Mouse (Mus musculus) MEL-GATA-1-ER (cell line): Measurements from ENCODE around the gene Slc22a18.
"Not testable (repeated sequence)": the region's sequence is repeated elsewhere in the genome, so short reads cannot be mapped to it uniquely, and the experiment has no call there.

Experiments
- DNase-seq: peaks from one replicate; pipeline ENCODE4 v3.0.0-alpha.2; 2012; ENCODE audit warnings: low read depth; ENCODE audit errors: extremely low read depth

The Slc22a18 gene

GRCm38 (mm10) chr7:143502418-143503200 is 29.1 kb downstream of the Slc22a18 start, which contains the start of gene Phlda2:
Gene Phlda2 (minus strand): TSS chr7:143503150.
- peak; percentile 52 for DNase-seq

GRCm38 (mm10) chr7:143503926-143504325 is 30.4 kb downstream of the Slc22a18 start:
- no peak for DNase-seq

- DNase-seq, result peak; percentile 30
Measured at GRCm38 (mm10) chr7:143505411-143505810, 31.9 kb downstream of the Slc22a18 start.

GRCm38 (mm10) chr7:143505823-143506222 is 32.3 kb downstream of the Slc22a18 start:
- DNase-seq, result peak; percentile 70

- no peak for DNase-seq
Measured at GRCm38 (mm10) chr7:143506271-143506670, 32.7 kb downstream of the Slc22a18 start.

- peak; percentile 77 for DNase-seq
Measured at GRCm38 (mm10) chr7:143506675-143507074, 33.1 kb downstream of the Slc22a18 start.

- no peak for DNase-seq
Measured at GRCm38 (mm10) chr7:143509566-143509965, 36.0 kb downstream of the Slc22a18 start.

- no peak for DNase-seq
Measured at GRCm38 (mm10) chr7:143510593-143511334, 37.2 kb downstream of the Slc22a18 start.

- DNase-seq, result no peak
Measured at GRCm38 (mm10) chr7:143511335-143511712, 37.8 kb downstream of the Slc22a18 start.

GRCm38 (mm10) chr7:143513763-143514415 is 40.4 kb downstream of the Slc22a18 start:
- no peak for DNase-seq

- no peak for DNase-seq
Measured at GRCm38 (mm10) chr7:143514416-143514768, 40.9 kb downstream of the Slc22a18 start.

GRCm38 (mm10) chr7:143519333-143519732 is 45.8 kb downstream of the Slc22a18 start:
- no peak for DNase-seq

GRCm38 (mm10) chr7:143532410-143532809 is 58.9 kb downstream of the Slc22a18 start:
- no peak for DNase-seq

GRCm38 (mm10) chr7:143533284-143533683 is 59.7 kb downstream of the Slc22a18 start:
- DNase-seq, result peak; percentile 69

- DNase-seq, result no peak
Measured at GRCm38 (mm10) chr7:143536251-143536650, 62.7 kb downstream of the Slc22a18 start.

GRCm38 (mm10) chr7:143538229-143538628 is 64.7 kb downstream of the Slc22a18 start:
- not testable (repeated sequence) for DNase-seq

- DNase-seq, result no peak
Measured at GRCm38 (mm10) chr7:143538671-143539070, 65.1 kb downstream of the Slc22a18 start.

- DNase-seq, result no peak
Measured at GRCm38 (mm10) chr7:143544368-143544767, 70.8 kb downstream of the Slc22a18 start.

GRCm38 (mm10) chr7:143546554-143546953 is 73.0 kb downstream of the Slc22a18 start:
- DNase-seq, result no peak

- peak; percentile 53 for DNase-seq
Measured at GRCm38 (mm10) chr7:143548231-143548961, 74.9 kb downstream of the Slc22a18 start.
